Mouse (Mus musculus) heart, embryonic 14.5 days (tissue): ENCODE measurements around the gene Gm13030. TPM values are rescaled to one million over a fixed set of nuclear protein-coding genes. Genes with fewer than 3 reads are reported as not detected.
"Not testable (repeated sequence)": the region's sequence is repeated elsewhere in the genome, so short reads cannot be mapped to it uniquely, and the experiment has no call there.

Source experiments
- ATAC-seq: fragments of 200-750 bp; cut with Nextera tagmentation; 2 replicates; pipeline ENCODE4 v1.8.0; 2017; ENCODE audit warnings: low read depth, moderate TSS enrichment; ENCODE audit not compliant: insufficient number of reproducible peaks, insufficient read depth, low FRiP score
- H3K27ac ChIP-seq, 2 experiments: fragments of 200-500 bp in 1 of 2; fragments of 300-500 bp in 1 of 2; sonication (generic) in 1 of 2; replicated peaks in 1 of 2; 2 replicates each; pipeline ENCODE4 v1.5.1; 2012 to 2014; ENCODE audit warnings: low read depth in 2 of 2, low read length in 2 of 2, control low read depth in 1 of 2, mild to moderate bottlenecking in 1 of 2, mixed read lengths in 1 of 2; ENCODE audit not compliant: control insufficient read depth in 1 of 2, insufficient read depth in 1 of 2
- H3K27me3 ChIP-seq: fragments of 300-500 bp; sonication (generic); 2 replicates; pipeline ENCODE4 v1.6.1; 2014; ENCODE audit warnings: mild to moderate bottlenecking, low read length, control low read depth; ENCODE audit not compliant: control insufficient read depth, insufficient read depth
- H3K36me3 ChIP-seq: fragments of 300-500 bp; sonication (generic); 2 replicates; pipeline ENCODE4 v1.6.1; 2014; ENCODE audit warnings: mild to moderate bottlenecking, control low read depth, low read length, mixed read lengths; ENCODE audit not compliant: control insufficient read depth, insufficient read depth
- H3K4me1 ChIP-seq, 2 experiments: fragments of 200-500 bp in 1 of 2; fragments of 300-500 bp in 1 of 2; sonication (generic) in 1 of 2; 2 replicates each; pipeline ENCODE4 v1.6.1; 2012 to 2014; ENCODE audit warnings: low read length in 2 of 2, control low read depth in 1 of 2, mixed read lengths in 1 of 2; ENCODE audit not compliant: control insufficient read depth in 2 of 2, insufficient read depth in 2 of 2
- H3K4me2 ChIP-seq: fragments of 300-500 bp; sonication (generic); 2 replicates; pipeline ENCODE4 v1.6.1; 2014; ENCODE audit warnings: mild to moderate bottlenecking, low read length
- H3K4me3 ChIP-seq, 2 experiments: fragments of 200-500 bp in 1 of 2; fragments of 300-500 bp in 1 of 2; sonication (generic) in 1 of 2; 2 replicates each; pipeline ENCODE4 v1.5.1; 2012 to 2014; ENCODE audit warnings: low read length in 2 of 2, mild to moderate bottlenecking in 2 of 2, control low read depth in 1 of 2, low read depth in 1 of 2, moderate library complexity in 1 of 2; ENCODE audit not compliant: control insufficient read depth in 1 of 2, insufficient read depth in 1 of 2
- H3K9ac ChIP-seq: fragments of 300-500 bp; sonication (generic); 2 replicates; pipeline ENCODE4 v1.6.1; 2014; ENCODE audit warnings: mild to moderate bottlenecking, low read length
- H3K9me3 ChIP-seq: fragments of 300-500 bp; sonication (generic); 2 replicates; pipeline ENCODE4 v1.6.1; 2016; ENCODE audit warnings: low read length, control low read depth; ENCODE audit not compliant: control insufficient read depth
- WGBS: fragments of 180-500 bp; shearing (Covaris S2); extraction: QIAGEN DNeasy Blood & Tissue Kit; methylation state at CpG from one replicate; pipeline ENCODE4 v1.1.7; 2014; 5-methylcytosine and 5-hydroxymethylcytosine counted together
- polyA plus RNA-seq: library from polyadenylated mRNA; unstranded; fragments of >200 nt; fragmentation: Nextera tagmentation; extraction: Ambion mirVana; gene quantifications from 2 replicates; pipeline ENCODE4 v1.2.1, GENCODE M21; 2014

Gene Gm13030
- polyA plus RNA-seq, 1 experiment from 2014 or later, result not detected

- H3K9me3 ChIP-seq, result no peaks in the 10 kb centered on the region
- peaks cover 30% of the 10 kb centered on the region for H3K27me3 ChIP-seq
- no peaks in the 10 kb centered on the region for H3K4me1 ChIP-seq
- no peak overlapping the region for H3K4me3 ChIP-seq
- H3K36me3 ChIP-seq, result no peaks in the 10 kb centered on the region
- WGBS, result 85% methylated on average over 11 of the region's 11 CpGs
- no peak overlapping the region for H3K9ac ChIP-seq
- H3K27ac ChIP-seq, result no peak overlapping the region
- no peak for ATAC-seq
- H3K4me2 ChIP-seq, result no peak overlapping the region
Observed at GRCm38 (mm10) chr4:138879808-138880207, 6.0 kb upstream of the Gm13030 start.

- peak; percentile 36; the same call in 1 of the 2 replicates for ATAC-seq
- no peaks in the 10 kb centered on the region for H3K4me1 ChIP-seq
- no peak overlapping the region for H3K9ac ChIP-seq
- WGBS, result 21% methylated on average over 8 of the region's 8 CpGs
- no peak overlapping the region for H3K4me2 ChIP-seq
- H3K27ac ChIP-seq, result no peak overlapping the region
- H3K36me3 ChIP-seq, result no peaks in the 10 kb centered on the region
- no peaks in the 10 kb centered on the region for H3K9me3 ChIP-seq
- H3K27me3 ChIP-seq, result peaks cover 30% of the 10 kb centered on the region
- H3K4me3 ChIP-seq, result no peak overlapping the region
Observed at GRCm38 (mm10) chr4:138878783-138879182, 5.0 kb upstream of the Gm13030 start.

GRCm38 (mm10) chr4:138877731-138878130, 4.0 kb upstream of the Gm13030 start, which contains the start of gene Pla2g2e:
Pla2g2e (plus strand) TSS chr4:138877942.
- H3K4me1 ChIP-seq, result no peaks in the 10 kb centered on the region
- no peaks in the 10 kb centered on the region for H3K9me3 ChIP-seq
- peaks cover 26% of the 10 kb centered on the region for H3K27me3 ChIP-seq
- WGBS, result 77% methylated on average over 4 of the region's 4 CpGs
- H3K36me3 ChIP-seq, result no peaks in the 10 kb centered on the region
- H3K4me3 ChIP-seq, result no peak within 1 kb of the TSS
- no peak within 1 kb of the TSS for H3K27ac ChIP-seq
- H3K4me2 ChIP-seq, result no peak within 1 kb of the TSS
- H3K9ac ChIP-seq, result no peak within 1 kb of the TSS
- no peak for ATAC-seq

DNA sequence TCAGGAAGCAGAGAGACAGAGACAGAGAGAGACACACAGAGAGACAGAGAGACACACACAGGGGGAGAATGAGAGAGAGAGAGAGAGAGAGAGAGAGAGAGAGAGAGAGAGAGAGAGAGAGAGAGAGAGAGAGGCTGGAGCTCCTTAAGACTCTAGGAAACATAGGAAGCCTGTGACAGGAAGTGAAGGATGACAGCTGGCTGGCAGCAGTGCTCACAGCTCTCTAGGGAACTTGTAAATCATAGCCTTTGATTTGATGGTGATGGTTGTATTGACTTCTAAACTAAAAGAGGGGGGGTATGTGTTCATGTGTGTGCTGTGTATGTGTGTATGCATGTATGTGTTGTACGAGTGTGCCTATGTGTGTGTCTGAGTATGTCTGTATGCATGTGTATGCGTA, 2.2 kb upstream of the Gm13030 start:
- H3K4me2 ChIP-seq, result no peak overlapping the region
- 91% methylated on average over 2 of the region's 2 CpGs for WGBS
- no peak for ATAC-seq
- no peak overlapping the region for H3K27ac ChIP-seq
- peaks cover 10% of the 10 kb centered on the region; the same call in 1 of the 2 replicates for H3K27me3 ChIP-seq
- no peaks in the 10 kb centered on the region for H3K4me1 ChIP-seq
- no peak overlapping the region for H3K4me3 ChIP-seq
- H3K9me3 ChIP-seq, result peaks cover 3% of the 10 kb centered on the region; the same call in 1 of the 2 replicates
- no peaks in the 10 kb centered on the region for H3K36me3 ChIP-seq
- no peak overlapping the region for H3K9ac ChIP-seq

- not testable (repeated sequence) for H3K4me3 ChIP-seq, H3K27me3 ChIP-seq, H3K4me1 ChIP-seq, H3K9ac ChIP-seq, H3K9me3 ChIP-seq, ATAC-seq, H3K27ac ChIP-seq, H3K36me3 ChIP-seq, H3K4me2 ChIP-seq
- WGBS, result 90% methylated on average over 2 of the region's 2 CpGs
Observed at GRCm38 (mm10) chr4:138875275-138875674, 1.5 kb upstream of the Gm13030 start.

DNA sequence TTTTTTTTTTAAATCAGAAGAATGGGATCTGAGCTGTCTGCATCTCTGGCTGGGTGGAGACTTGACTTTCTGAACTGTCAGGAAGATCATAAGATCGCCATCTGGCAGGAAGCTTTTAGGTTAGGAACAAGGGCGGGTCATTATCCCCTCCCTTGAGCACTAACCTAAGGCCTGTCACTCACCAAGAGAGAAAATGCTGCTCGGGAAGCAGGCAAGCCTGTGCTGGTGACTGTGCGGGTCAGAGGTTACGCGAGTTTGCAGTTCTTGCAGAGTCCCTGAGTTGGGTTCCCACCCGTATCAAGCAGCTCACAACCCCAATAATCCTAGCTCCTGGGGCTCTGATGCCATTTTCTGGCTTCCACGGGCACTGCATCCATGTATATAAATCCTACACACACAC, 5.1 kb downstream of the Gm13030 start:
- H3K27me3 ChIP-seq, result 0 out of 2 replicates have a peak, but pooled peaks cover 3% of the 10 kb centered on the region
- WGBS, result 55% methylated on average over 8 of the region's 8 CpGs
- peaks cover 4% of the 10 kb centered on the region; the same call in 1 of the 2 replicates for H3K9me3 ChIP-seq
- no peaks in the 10 kb centered on the region for H3K36me3 ChIP-seq
- ATAC-seq, result no peak
- no peak overlapping the region for H3K9ac ChIP-seq
- H3K4me1 ChIP-seq, result no peaks in the 10 kb centered on the region
- no peak overlapping the region for H3K4me2 ChIP-seq
- H3K27ac ChIP-seq, result no peak overlapping the region
- H3K4me3 ChIP-seq, result no peak overlapping the region

DNA sequence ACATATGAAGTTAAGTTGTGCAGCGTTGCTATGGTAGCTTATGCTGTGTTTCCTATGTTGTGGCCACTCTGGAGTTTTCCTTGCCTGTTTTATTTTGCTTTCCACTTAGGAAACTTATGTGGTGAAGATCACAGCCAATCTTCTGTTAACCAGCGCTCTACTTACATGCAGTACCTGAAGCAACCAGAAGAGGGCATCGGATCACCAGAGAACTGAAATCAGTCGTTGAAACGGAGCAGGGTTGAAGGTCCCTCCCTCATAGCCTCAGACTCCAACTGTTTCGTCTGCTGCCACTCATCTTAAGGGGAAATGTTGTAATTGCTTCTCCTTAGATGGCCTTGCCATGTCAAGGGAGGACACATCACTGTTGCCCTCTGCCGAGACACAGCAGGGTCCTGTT, 7.4 kb downstream of the Gm13030 start:
- WGBS, result 14% methylated on average over 7 of the region's 7 CpGs
- Histone ChIP-seq H3K36me3 (no peaks in the 10 kb centered on the region), H3K4me3 (no peak overlapping the region), H3K9me3 (peaks cover 4% of the 10 kb centered on the region; the same call in 1 of the 2 replicates), H3K9ac (no peak overlapping the region), H3K4me1 (no peaks in the 10 kb centered on the region), H3K4me2 (no peak overlapping the region), H3K27ac (no peak overlapping the region), H3K27me3 (0 out of 2 replicates have a peak, but pooled peaks cover 3% of the 10 kb centered on the region)
- ATAC-seq, result no peak

GRCm38 (mm10) chr4:138865991-138866390, 7.8 kb downstream of the Gm13030 start:
- ATAC-seq, result no peak
- Histone ChIP-seq H3K4me2 (no peak overlapping the region), H3K9me3 (peaks cover 2% of the 10 kb centered on the region; the same call in 1 of the 2 replicates), H3K27ac (no peak overlapping the region), H3K36me3 (no peaks in the 10 kb centered on the region), H3K27me3 (0 out of 2 replicates have a peak, but pooled peaks cover 3% of the 10 kb centered on the region), H3K9ac (no peak overlapping the region), H3K4me3 (no peak overlapping the region), H3K4me1 (no peaks in the 10 kb centered on the region)
- 53% methylated on average over 6 of the region's 6 CpGs for WGBS
